Mouse (Mus musculus): Measurements from ENCODE around the gene Sgf29. TPM values are rescaled to one million over a fixed set of nuclear protein-coding genes. Genes with fewer than 3 reads are reported as not detected.

The Sgf29 gene
- total RNA-seq, 2 experiments from 2014 or later = 30.0 to 34.1 TPM

DNA sequence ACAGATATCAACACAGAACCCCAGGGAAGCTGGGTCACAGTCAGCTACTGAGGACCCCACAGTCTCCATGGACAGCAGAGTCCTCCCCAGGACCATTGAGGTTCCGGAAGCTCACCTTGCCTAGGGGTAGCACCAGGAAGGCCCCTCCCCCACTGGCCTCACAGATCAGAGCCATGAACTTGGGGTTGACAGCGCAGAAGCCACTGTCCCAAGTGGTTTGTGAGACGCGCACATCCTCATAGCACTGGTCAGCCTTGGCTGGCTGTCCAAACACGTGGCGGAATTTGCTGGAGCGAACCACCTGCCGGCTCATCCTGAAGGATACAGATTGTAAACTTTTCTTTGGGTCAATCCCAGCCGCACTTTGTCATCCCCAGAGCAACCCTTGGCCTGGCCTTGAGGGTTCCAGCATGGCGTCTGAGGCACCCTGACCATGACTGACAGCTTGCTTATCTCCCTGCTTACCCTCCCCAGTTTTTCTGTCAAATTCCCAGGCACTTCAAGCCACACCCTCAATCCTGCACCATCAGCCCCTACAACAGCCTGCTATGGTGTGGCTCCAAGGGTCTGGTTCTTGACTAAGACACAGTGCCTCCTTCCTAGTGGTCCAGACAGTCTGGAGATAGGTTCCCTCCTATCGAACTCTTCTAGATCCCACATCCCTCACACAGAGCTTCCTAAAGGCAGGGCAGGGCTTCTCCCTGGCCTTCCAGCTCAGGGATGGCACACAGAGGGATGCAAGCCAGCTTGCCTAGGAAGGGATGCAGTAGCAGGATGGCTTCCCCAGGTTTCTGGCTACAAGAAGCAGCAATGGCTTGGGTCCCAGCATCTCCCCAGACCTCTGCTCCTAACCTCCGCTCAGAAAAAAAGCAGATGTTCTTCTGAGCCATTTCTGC, 54.0 kb downstream of the Sgf29 start:
- Histone ChIP-seq H3K4me3 (peak overlapping the region; percentile 63), H3K27ac (peak overlapping the region; percentile 49)
- TF ChIP-seq CTCF (IDR thresholded peaks at IDR 0.05) = no peak
- no peak for DNase-seq
- intact Hi-C loops (cut with DNase I) = no loop called here

- DNase-seq = no peak
- H3K4me3 ChIP-seq = peak overlapping the region; percentile 63
- TF ChIP-seq CTCF (IDR thresholded peaks at IDR 0.05) = no peak
- intact Hi-C loops (cut with DNase I) = no loop called here
- H3K27ac ChIP-seq = peak overlapping the region; percentile 49
These were observed 54.6 kb downstream of the Sgf29 start for GRCm38 (mm10) chr7:126703757-126704077.

DNA sequence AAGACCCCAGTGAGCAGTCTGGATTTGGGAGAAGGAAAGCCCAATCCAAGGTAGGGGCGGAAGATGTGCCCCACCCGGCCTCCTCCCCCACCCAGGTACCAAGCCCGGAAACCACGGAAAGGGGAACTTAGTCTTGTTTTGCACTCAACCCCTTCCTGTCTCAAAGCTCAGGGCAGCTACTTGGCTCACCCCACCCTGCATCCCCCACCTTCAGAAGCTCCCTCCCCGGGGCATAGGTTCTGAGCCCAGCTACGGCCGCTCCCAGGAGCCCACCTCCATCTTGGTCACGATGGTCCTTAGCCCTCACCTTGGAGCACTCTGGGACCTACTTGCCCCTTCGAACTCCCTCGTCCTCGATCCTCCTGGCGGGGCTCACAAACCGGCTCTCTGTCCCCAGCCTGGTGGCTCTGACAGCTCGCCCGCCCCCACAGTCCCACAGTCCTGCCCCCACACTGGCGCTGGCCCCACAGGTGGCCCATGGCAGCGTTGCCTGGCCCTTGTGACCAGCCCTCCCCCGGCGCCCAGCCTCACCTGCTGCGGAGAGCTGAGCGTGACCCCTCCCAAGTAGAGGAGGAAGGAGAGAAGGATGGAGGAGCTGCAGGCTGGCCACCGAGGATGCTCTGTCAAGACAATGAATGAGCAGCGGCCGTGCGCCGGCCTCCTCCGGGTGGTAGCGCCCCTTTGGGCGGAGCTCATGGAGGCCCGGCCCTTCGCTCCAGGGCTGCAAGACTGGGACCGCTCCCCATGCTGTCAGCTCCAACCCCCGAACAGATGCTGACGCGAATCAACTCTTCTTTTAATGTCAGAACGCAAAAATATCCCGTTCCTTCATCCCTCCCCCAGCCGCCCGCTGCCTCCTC, 55.2 kb downstream of the Sgf29 start:
- TF ChIP-seq CTCF (IDR thresholded peaks at IDR 0.05) = no peak
- Histone ChIP-seq H3K27ac (peak overlapping the region; percentile 49), H3K4me3 (peak overlapping the region; percentile 63)
- peak; percentile 78 for DNase-seq
- intact Hi-C loops (cut with DNase I) = no loop called here

DNA sequence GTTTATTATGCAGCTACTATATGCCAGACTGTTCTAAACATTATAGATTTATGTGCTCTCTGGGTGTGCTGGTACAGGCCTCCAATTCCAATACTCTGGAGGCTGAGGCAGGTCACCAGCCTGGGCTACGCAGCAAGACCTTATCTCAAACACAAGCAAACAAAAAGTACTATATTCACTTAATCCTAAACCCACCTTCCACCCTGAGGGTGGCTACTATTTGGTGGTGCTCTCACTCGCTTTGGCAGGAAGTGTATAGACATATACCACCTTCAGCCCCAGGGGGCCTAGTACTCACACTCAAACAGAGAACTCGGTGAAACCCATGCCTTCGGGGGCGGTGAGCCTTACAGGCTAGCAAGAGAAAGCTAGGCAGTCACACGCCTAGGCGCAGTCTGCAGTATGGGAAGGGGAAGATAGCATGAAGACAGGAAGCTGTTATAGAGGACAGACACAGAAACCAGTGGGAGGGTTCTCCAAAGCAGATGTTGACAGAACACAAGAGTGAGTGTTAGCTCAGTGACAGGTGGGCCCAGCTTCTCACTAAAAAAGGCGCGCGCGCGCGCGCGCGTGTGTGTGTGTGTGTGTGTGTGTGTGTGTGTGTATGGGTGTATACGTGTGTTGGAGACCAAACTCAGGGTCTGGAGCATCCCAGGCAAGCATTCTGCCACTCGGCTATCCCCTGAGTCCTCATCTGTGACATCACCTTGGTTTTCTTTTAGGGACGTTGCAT, 58.5 kb downstream of the Sgf29 start, which contains the start of gene Coro1a:
Gene Coro1a, minus strand, starts transcription at position 346 of the 733 bp plus-strand sequence.
- H3K27ac ChIP-seq = no peak within 1 kb of the TSS
- no peak for TF ChIP-seq CTCF (IDR thresholded peaks at IDR 0.05)
- no peak within 1 kb of the TSS for H3K4me3 ChIP-seq
- intact Hi-C loops (cut with DNase I) = no loop called here
- DNase-seq = no peak

- no peak overlapping the region for H3K4me3 ChIP-seq
- no peak for DNase-seq
- intact Hi-C loops (cut with DNase I) = no loop called here
- H3K27ac ChIP-seq = no peak overlapping the region
- TF ChIP-seq CTCF (IDR thresholded peaks at IDR 0.05) = no peak
These were observed 59.3 kb downstream of the Sgf29 start for GRCm38 (mm10) chr7:126708175-126708952.

DNA sequence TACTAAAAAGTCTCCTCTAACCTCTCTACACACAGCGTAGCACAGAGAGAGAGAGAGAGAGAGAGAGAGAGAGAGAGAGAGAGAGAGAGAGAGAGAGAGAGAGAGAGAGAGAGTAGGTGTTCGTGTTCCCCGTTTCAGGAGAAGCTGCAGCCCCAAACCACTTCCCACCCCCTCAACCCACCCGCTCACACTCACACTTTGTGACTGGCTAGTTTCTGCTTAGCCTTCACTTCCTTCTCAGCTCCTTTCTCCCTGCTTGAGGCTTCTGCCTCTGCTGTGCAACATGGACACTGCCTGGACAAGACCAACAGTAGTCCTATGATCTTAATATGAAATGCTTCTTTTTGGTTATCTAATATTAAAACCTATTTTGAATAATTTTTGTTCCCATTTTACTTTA, 61.2 kb downstream of the Sgf29 start:
- intact Hi-C loops (cut with DNase I) = no loop called here
- TF ChIP-seq CTCF (IDR thresholded peaks at IDR 0.05) = no peak
- Histone ChIP-seq H3K27ac (no peak overlapping the region), H3K4me3 (no peak overlapping the region)
- DNase-seq = no peak

DNA sequence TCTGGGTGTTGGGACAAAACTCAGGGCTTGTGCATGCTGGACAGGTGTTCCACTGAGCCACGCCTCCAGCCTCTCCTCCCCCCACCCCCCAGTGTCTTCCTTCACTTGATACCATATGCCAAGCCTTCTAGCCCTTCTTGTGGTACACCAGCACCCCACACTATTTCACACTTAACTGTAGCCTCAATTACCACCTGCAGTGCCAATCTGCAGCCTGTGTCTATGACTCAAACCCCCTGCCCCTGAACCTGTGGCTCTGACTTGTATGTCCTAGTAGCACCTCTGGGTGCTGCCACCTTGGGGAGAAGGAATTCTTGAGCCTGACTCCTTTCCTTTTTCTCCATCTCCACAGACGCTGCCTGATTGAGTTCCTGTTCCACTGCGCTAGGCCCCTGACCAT, 62.8 kb downstream of the Sgf29 start:
- no peak for TF ChIP-seq CTCF (IDR thresholded peaks at IDR 0.05)
- no peak overlapping the region for H3K4me3 ChIP-seq
- no peak overlapping the region for H3K27ac ChIP-seq
- intact Hi-C loops (cut with DNase I) = no loop called here
- DNase-seq = no peak

- no peak for DNase-seq
- intact Hi-C loops (cut with DNase I) = no loop called here
- Histone ChIP-seq H3K4me3 (no peak overlapping the region), H3K27ac (no peak overlapping the region)
- TF ChIP-seq CTCF (IDR thresholded peaks at IDR 0.05) = no peak
These were observed 66.6 kb downstream of the Sgf29 start for GRCm38 (mm10) chr7:126715679-126716078.

- DNase-seq = no peak
- intact Hi-C loops (cut with DNase I) = no loop called here
- H3K27ac ChIP-seq = no peak overlapping the region
- H3K4me3 ChIP-seq = no peak overlapping the region
- TF ChIP-seq CTCF (IDR thresholded peaks at IDR 0.05) = no peak
These were observed 68.5 kb downstream of the Sgf29 start for GRCm38 (mm10) chr7:126717566-126717965.

DNA sequence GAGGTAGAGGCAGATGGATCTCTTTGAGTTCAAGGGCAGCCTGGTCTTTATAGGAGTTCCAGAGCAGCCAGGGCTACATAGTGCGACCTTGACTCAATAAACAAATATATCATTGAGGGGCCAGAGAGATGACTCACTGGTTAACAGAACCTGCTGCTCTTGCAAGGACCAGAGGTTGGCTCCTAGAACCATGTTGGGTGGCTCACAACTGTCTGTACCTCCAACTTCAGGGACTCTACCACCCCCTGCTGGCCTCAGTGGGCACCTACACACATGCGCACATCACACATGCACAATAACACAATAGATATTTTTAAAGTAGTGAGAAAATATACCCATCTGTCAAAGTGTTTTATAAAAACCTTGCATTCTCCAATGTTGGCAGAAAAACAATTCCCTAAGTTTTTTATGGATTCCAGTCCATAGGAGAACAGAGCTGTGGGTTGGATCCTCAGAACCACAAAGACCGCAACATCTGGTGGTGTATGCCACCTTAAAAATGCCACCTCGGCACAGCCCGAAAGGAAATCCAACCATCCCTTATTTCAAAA, 69.8 kb downstream of the Sgf29 start:
- H3K4me3 ChIP-seq = no peak overlapping the region
- no peak for DNase-seq
- no peak overlapping the region for H3K27ac ChIP-seq
- intact Hi-C loops (cut with DNase I) = no loop called here
- TF ChIP-seq CTCF (IDR thresholded peaks at IDR 0.05) = peak; percentile 2; the same call in 1 of the 2 replicates

- no peak overlapping the region for H3K27ac ChIP-seq
- no peak overlapping the region for H3K4me3 ChIP-seq
- TF ChIP-seq CTCF (IDR thresholded peaks at IDR 0.05) = no peak
- intact Hi-C loops (cut with DNase I) = no loop called here
- no peak for DNase-seq
These were observed 72.5 kb downstream of the Sgf29 start for GRCm38 (mm10) chr7:126721635-126722034.

Other genes starting within 250 kb of the Sgf29 start
- not detected for gene Cd19, start 234.4 kb upstream of the Sgf29 start, total RNA-seq (2021)
- 10 to 100 TPM; 14.0 to 14.9 TPM for gene Rabep2, start 220.6 kb upstream of the Sgf29 start, total RNA-seq (2021)
- gene Atp2a1, start 186.2 kb upstream of the Sgf29 start, total RNA-seq (2021) = over 10,000 TPM; 21,521 to 26,495 TPM
- 10 to 100 TPM; 43.0 to 48.1 TPM for gene Sh2b1, start 173.9 kb upstream of the Sgf29 start, total RNA-seq (2021)
- 100 to 1,000 TPM; 111 to 141 TPM for gene Tufm, start 161.9 kb upstream of the Sgf29 start, total RNA-seq (2021)
- 10 to 100 TPM; 32.8 to 34.0 TPM for gene Atxn2l, start 145.9 kb upstream of the Sgf29 start, total RNA-seq (2021)
- gene Eif3c, start 82.9 kb upstream of the Sgf29 start, total RNA-seq (2021) = 100 to 1,000 TPM; 153 to 163 TPM
- under 1 TPM; 0.38 to 0.78 TPM for gene Apobr, start 64.4 kb upstream of the Sgf29 start, total RNA-seq (2021)
- 10 to 100 TPM in 1 of 2 experiments, 1 to 10 TPM in 1; 9.1 to 13.4 TPM for gene Cln3, start 63.5 kb upstream of the Sgf29 start, total RNA-seq (2021)
- gene Il27, start 54.4 kb upstream of the Sgf29 start, total RNA-seq (2021) = not detected
- gene Nupr1, start 18.4 kb upstream of the Sgf29 start, total RNA-seq (2021) = 10 to 100 TPM in 1 of 2 experiments, 1 to 10 TPM in 1; 8.8 to 10.9 TPM
- 10 to 100 TPM; 16.6 to 16.8 TPM for gene Sult1a1, start 27.1 kb downstream of the Sgf29 start, total RNA-seq (2021)
- gene Bola2, start 46.1 kb downstream of the Sgf29 start, total RNA-seq (2021) = 10 to 100 TPM; 35.1 to 36.9 TPM
- 1 to 10 TPM; 2.7 to 3.3 TPM for gene Slx1b, start 46.5 kb downstream of the Sgf29 start, total RNA-seq (2021)
- gene Coro1a, start 58.5 kb downstream of the Sgf29 start, total RNA-seq (2021) = 1 to 10 TPM; 2.3 to 2.4 TPM
- 10 to 100 TPM; 22.3 to 22.4 TPM for gene Mapk3, start 110.3 kb downstream of the Sgf29 start, total RNA-seq (2021)
- 1 to 10 TPM in 1 of 2 experiments, under 1 TPM in 1; 0.67 to 1.3 TPM for gene Gdpd3, start 117.0 kb downstream of the Sgf29 start, total RNA-seq (2021)
- 10 to 100 TPM; 74.6 to 93.1 TPM for gene Ypel3, start 127.6 kb downstream of the Sgf29 start, total RNA-seq (2021)
- under 1 TPM; 0.42 to 0.48 TPM for gene Tbx6, start 132.2 kb downstream of the Sgf29 start, total RNA-seq (2021)
- gene Ppp4c, start 143.2 kb downstream of the Sgf29 start, total RNA-seq (2021) = 10 to 100 TPM; 22.8 to 25.7 TPM
- gene Fam57b, start 148.4 kb downstream of the Sgf29 start, total RNA-seq (2021) = 10 to 100 TPM; 61.1 to 64.6 TPM
- not detected for gene 4930451I11Rik, start 182.3 kb downstream of the Sgf29 start, total RNA-seq (2021)
- not detected for gene Doc2a, start 198.1 kb downstream of the Sgf29 start, total RNA-seq (2021)
- 1 to 10 TPM; 5.3 to 6.3 TPM for gene Hirip3, start 212.7 kb downstream of the Sgf29 start, total RNA-seq (2021)
- gene Ino80e, start 213.1 kb downstream of the Sgf29 start, total RNA-seq (2021) = 10 to 100 TPM in 1 of 2 experiments, 1 to 10 TPM in 1; 8.7 to 12.9 TPM
- 10 to 100 TPM; 22.3 to 23.5 TPM for gene Taok2, start 235.4 kb downstream of the Sgf29 start, total RNA-seq (2021)